Mouse (Mus musculus): Measurements from ENCODE around the gene Fkbp9. TPM values are rescaled to one million over a fixed set of nuclear protein-coding genes. Genes with fewer than 3 reads are reported as not detected.

Gene Fkbp9
- 27.5 and 40.8 TPM in 2 replicates for polyA plus RNA-seq (2015; fragmentation: Nextera tagmentation; extraction: Ambion mirVana)

GRCm38 (mm10) chr6:56831697-56832406 lies at the start of gene Fkbp9:
TSS of gene Fkbp9 (plus strand) at chr6:56832059.
- Histone ChIP-seq H3K9me3 (ENCODE audit: control insufficient read depth, low read length) (no peaks in the 10 kb centered on the region), H3K27me3 (replicated peaks; ENCODE audit: control insufficient read depth, insufficient read depth, low read length) (no peaks in the 10 kb centered on the region), H3K27ac (ENCODE audit: low read length) (no peak within 1 kb of the TSS; the same call in 1 of the 2 replicates), H3K4me3 (replicated peaks; ENCODE audit: low read length) (peak within 1 kb of the TSS; percentile 63), H3K4me2 (ENCODE audit: low read length) (peak within 1 kb of the TSS; percentile 87), H3K36me3 (ENCODE audit: control insufficient read depth, insufficient read depth) (no peaks in the 10 kb centered on the region), H3K4me1 (replicated peaks; ENCODE audit: control insufficient read depth, insufficient read depth, low read length) (peaks cover 8% of the 10 kb centered on the region; the same call in 1 of the 2 replicates), H3K9ac (replicated peaks; ENCODE audit: low read depth, low read length) (peak within 1 kb of the TSS; percentile 70)
- ATAC-seq, result peak; percentile 95
- 0% methylated on average over 58 of the region's 58 CpGs for WGBS

GRCm38 (mm10) chr6:56783561-56784272 lies 48.1 kb upstream of the Fkbp9 start:
- no peak overlapping the region for H3K27ac ChIP-seq (ENCODE audit: low read length)
- no peak overlapping the region for H3K4me2 ChIP-seq (ENCODE audit: low read length)
- no peak overlapping the region for H3K4me3 ChIP-seq (replicated peaks; ENCODE audit: low read length)
- 84% methylated on average over 4 of the region's 4 CpGs for WGBS
- no peaks in the 10 kb centered on the region for H3K9me3 ChIP-seq (ENCODE audit: control insufficient read depth, low read length)
- H3K36me3 ChIP-seq (ENCODE audit: control insufficient read depth, insufficient read depth), result peaks cover 16% of the 10 kb centered on the region
- no peaks in the 10 kb centered on the region; the same call in 1 of the 2 replicates for H3K4me1 ChIP-seq (replicated peaks; ENCODE audit: control insufficient read depth, insufficient read depth, low read length)
- ATAC-seq, result no peak
- no peak overlapping the region for H3K9ac ChIP-seq (replicated peaks; ENCODE audit: low read depth, low read length)
- H3K27me3 ChIP-seq (replicated peaks; ENCODE audit: control insufficient read depth, insufficient read depth, low read length), result no peaks in the 10 kb centered on the region

- H3K9me3 ChIP-seq (ENCODE audit: control insufficient read depth, low read length), result no peaks in the 10 kb centered on the region
- H3K27me3 ChIP-seq (replicated peaks; ENCODE audit: control insufficient read depth, insufficient read depth, low read length), result no peaks in the 10 kb centered on the region
- no peak overlapping the region for H3K9ac ChIP-seq (replicated peaks; ENCODE audit: low read depth, low read length)
- H3K4me2 ChIP-seq (ENCODE audit: low read length), result no peak overlapping the region
- no peaks in the 10 kb centered on the region; the same call in 1 of the 2 replicates for H3K4me1 ChIP-seq (replicated peaks; ENCODE audit: control insufficient read depth, insufficient read depth, low read length)
- no peak overlapping the region for H3K27ac ChIP-seq (ENCODE audit: low read length)
- peaks cover 5% of the 10 kb centered on the region for H3K36me3 ChIP-seq (ENCODE audit: control insufficient read depth, insufficient read depth)
- H3K4me3 ChIP-seq (replicated peaks; ENCODE audit: low read length), result no peak overlapping the region
- ATAC-seq, result no peak
- 87% methylated on average over 5 of the region's 5 CpGs for WGBS
Observed at GRCm38 (mm10) chr6:56785068-56785467, 46.8 kb upstream of the Fkbp9 start.

GRCm38 (mm10) chr6:56787668-56788067 lies 44.2 kb upstream of the Fkbp9 start:
- ATAC-seq, result no peak
- no peaks in the 10 kb centered on the region for H3K27me3 ChIP-seq (replicated peaks; ENCODE audit: control insufficient read depth, insufficient read depth, low read length)
- 96% methylated on average over 2 of the region's 2 CpGs for WGBS
- H3K4me1 ChIP-seq (replicated peaks; ENCODE audit: control insufficient read depth, insufficient read depth, low read length), result no peaks in the 10 kb centered on the region; the same call in 1 of the 2 replicates
- H3K9me3 ChIP-seq (ENCODE audit: control insufficient read depth, low read length), result no peaks in the 10 kb centered on the region
- H3K4me2 ChIP-seq (ENCODE audit: low read length), result no peak overlapping the region
- no peak overlapping the region for H3K9ac ChIP-seq (replicated peaks; ENCODE audit: low read depth, low read length)
- H3K4me3 ChIP-seq (replicated peaks; ENCODE audit: low read length), result no peak overlapping the region
- H3K36me3 ChIP-seq (ENCODE audit: control insufficient read depth, insufficient read depth), result peaks cover 5% of the 10 kb centered on the region
- no peak overlapping the region for H3K27ac ChIP-seq (ENCODE audit: low read length)

GRCm38 (mm10) chr6:56789336-56789735 lies 42.5 kb upstream of the Fkbp9 start:
- no peak for ATAC-seq
- WGBS, result 91% methylated on average over 3 of the region's 3 CpGs
- no peaks in the 10 kb centered on the region for H3K27me3 ChIP-seq (replicated peaks; ENCODE audit: control insufficient read depth, insufficient read depth, low read length)
- H3K4me3 ChIP-seq (replicated peaks; ENCODE audit: low read length), result no peak overlapping the region
- peaks cover 8% of the 10 kb centered on the region; the same call in 1 of the 2 replicates for H3K4me1 ChIP-seq (replicated peaks; ENCODE audit: control insufficient read depth, insufficient read depth, low read length)
- no peak overlapping the region for H3K9ac ChIP-seq (replicated peaks; ENCODE audit: low read depth, low read length)
- no peak overlapping the region for H3K27ac ChIP-seq (ENCODE audit: low read length)
- H3K4me2 ChIP-seq (ENCODE audit: low read length), result no peak overlapping the region
- peaks cover 5% of the 10 kb centered on the region for H3K36me3 ChIP-seq (ENCODE audit: control insufficient read depth, insufficient read depth)
- H3K9me3 ChIP-seq (ENCODE audit: control insufficient read depth, low read length), result no peaks in the 10 kb centered on the region

- peak overlapping the region; percentile 94 for H3K4me2 ChIP-seq (ENCODE audit: low read length)
- H3K9ac ChIP-seq (replicated peaks; ENCODE audit: low read depth, low read length), result no peak overlapping the region
- H3K4me3 ChIP-seq (replicated peaks; ENCODE audit: low read length), result no peak overlapping the region
- WGBS, result 83% methylated on average over 5 of the region's 5 CpGs
- peaks cover 26% of the 10 kb centered on the region for H3K4me1 ChIP-seq (replicated peaks; ENCODE audit: control insufficient read depth, insufficient read depth, low read length)
- no peaks in the 10 kb centered on the region for H3K36me3 ChIP-seq (ENCODE audit: control insufficient read depth, insufficient read depth)
- H3K9me3 ChIP-seq (ENCODE audit: control insufficient read depth, low read length), result no peaks in the 10 kb centered on the region
- ATAC-seq, result no peak
- H3K27ac ChIP-seq (ENCODE audit: low read length), result no peak overlapping the region
- no peaks in the 10 kb centered on the region for H3K27me3 ChIP-seq (replicated peaks; ENCODE audit: control insufficient read depth, insufficient read depth, low read length)
Observed at GRCm38 (mm10) chr6:56794834-56795233, 37.0 kb upstream of the Fkbp9 start.

- no peaks in the 10 kb centered on the region for H3K9me3 ChIP-seq (ENCODE audit: control insufficient read depth, low read length)
- H3K27ac ChIP-seq (ENCODE audit: low read length), result no peak overlapping the region; the same call in 1 of the 2 replicates
- 4% methylated on average over 8 of the region's 8 CpGs for WGBS
- no peak for ATAC-seq
- peak overlapping the region; percentile 94 for H3K4me2 ChIP-seq (ENCODE audit: low read length)
- H3K4me3 ChIP-seq (replicated peaks; ENCODE audit: low read length), result peak overlapping the region; percentile 57
- no peaks in the 10 kb centered on the region for H3K36me3 ChIP-seq (ENCODE audit: control insufficient read depth, insufficient read depth)
- peak overlapping the region; percentile 93 for H3K9ac ChIP-seq (replicated peaks; ENCODE audit: low read depth, low read length)
- peaks cover 26% of the 10 kb centered on the region for H3K4me1 ChIP-seq (replicated peaks; ENCODE audit: control insufficient read depth, insufficient read depth, low read length)
- H3K27me3 ChIP-seq (replicated peaks; ENCODE audit: control insufficient read depth, insufficient read depth, low read length), result no peaks in the 10 kb centered on the region
Observed at GRCm38 (mm10) chr6:56796232-56796631, 35.6 kb upstream of the Fkbp9 start.

- Histone ChIP-seq H3K4me1 (replicated peaks; ENCODE audit: control insufficient read depth, insufficient read depth, low read length) (peaks cover 26% of the 10 kb centered on the region), H3K4me2 (ENCODE audit: low read length) (peak overlapping the region; percentile 94), H3K9ac (replicated peaks; ENCODE audit: low read depth, low read length) (peak overlapping the region; percentile 93), H3K9me3 (ENCODE audit: control insufficient read depth, low read length) (no peaks in the 10 kb centered on the region), H3K27ac (ENCODE audit: low read length) (peak overlapping the region; percentile 99), H3K27me3 (replicated peaks; ENCODE audit: control insufficient read depth, insufficient read depth, low read length) (no peaks in the 10 kb centered on the region), H3K36me3 (ENCODE audit: control insufficient read depth, insufficient read depth) (no peaks in the 10 kb centered on the region), H3K4me3 (replicated peaks; ENCODE audit: low read length) (peak overlapping the region; percentile 57)
- peak; percentile 7 for ATAC-seq
- under 1% methylated on average over 16 of the region's 16 CpGs for WGBS
Observed at GRCm38 (mm10) chr6:56796668-56797141, 35.2 kb upstream of the Fkbp9 start.

All from forebrain, embryonic 16.5 days (tissue).